Mouse (Mus musculus) liver, embryonic 15.5 days (tissue): ENCODE results near the gene Eif2b1. TPM values are rescaled to one million over a fixed set of nuclear protein-coding genes. Genes with fewer than 3 reads are reported as not detected.
"Not testable (repeated sequence)": the region's sequence is repeated elsewhere in the genome, so short reads cannot be mapped to it uniquely, and the experiment has no call there.

Experiments
- ATAC-seq: fragments of 200-750 bp; cut with Nextera tagmentation; 2 replicates; pipeline ENCODE4 v1.8.0; 2017; ENCODE audit warnings: moderate number of reproducible peaks, mild to moderate bottlenecking, moderate library complexity; ENCODE audit not compliant: insufficient read depth
- H3K27ac ChIP-seq: fragments of 300-500 bp; sonication (generic); replicated peaks from 2 replicates; pipeline ENCODE4 v1.5.1; 2015; ENCODE audit warnings: mild to moderate bottlenecking, inconsistent platforms
- H3K27me3 ChIP-seq: fragments of 300-500 bp; sonication (generic); 2 replicates; pipeline ENCODE4 v1.6.1; 2015; ENCODE audit warnings: mild to moderate bottlenecking, inconsistent platforms
- H3K36me3 ChIP-seq: fragments of 300-500 bp; sonication (generic); replicated peaks from 2 replicates; pipeline ENCODE4 v1.6.1; 2015; ENCODE audit warnings: moderate library complexity, mild to moderate bottlenecking, inconsistent platforms
- H3K4me1 ChIP-seq: fragments of 300-500 bp; sonication (generic); replicated peaks from 2 replicates; pipeline ENCODE4 v1.6.1; 2015; ENCODE audit warnings: inconsistent platforms
- H3K4me2 ChIP-seq: fragments of 300-500 bp; sonication (generic); 2 replicates; pipeline ENCODE4 v1.6.1; 2015; ENCODE audit warnings: moderate library complexity, mild to moderate bottlenecking, inconsistent platforms
- H3K4me3 ChIP-seq: fragments of 300-500 bp; sonication (generic); replicated peaks from 2 replicates; pipeline ENCODE4 v1.5.1; 2015; ENCODE audit warnings: mild to moderate bottlenecking, inconsistent platforms
- H3K9ac ChIP-seq: fragments of 300-500 bp; sonication (generic); 2 replicates; pipeline ENCODE4 v1.6.1; 2015; ENCODE audit warnings: moderate library complexity, mild to moderate bottlenecking, inconsistent platforms
- H3K9me3 ChIP-seq: fragments of 300-500 bp; sonication (generic); replicated peaks from 2 replicates; pipeline ENCODE4 v1.6.1; 2016; ENCODE audit warnings: inconsistent platforms
- WGBS: fragments of 180-500 bp; shearing (Covaris S2); methylation state at CpG from one replicate; pipeline ENCODE4 v1.1.7; 2015; ENCODE audit warnings: mixed read lengths; ENCODE audit not compliant: insufficient replicate concordance; 5-methylcytosine and 5-hydroxymethylcytosine counted together
- polyA plus RNA-seq: library from polyadenylated mRNA; unstranded; fragments of >200 nt; fragmentation: Nextera tagmentation; extraction: Ambion mirVana; gene quantifications from 2 replicates; pipeline ENCODE4 v1.2.1, GENCODE M21; 2015

Eif2b1 gene
- 39.0 and 41.5 TPM in 2 replicates for polyA plus RNA-seq

GRCm38 (mm10) chr5:124578633-124579317 lies at the start of gene Eif2b1, which contains the start of gene Gtf2h3:
Gene Eif2b1 (minus strand): TSS chr5:124579131.
Gene Gtf2h3 (plus strand): TSS chr5:124579140.
- peak within 1 kb of the TSS; percentile 73 for H3K4me3 ChIP-seq

GRCm38 (mm10) chr5:124624291-124624690 lies 45.4 kb upstream of the Eif2b1 start:
- WGBS: 77% methylated on average over 9 of the region's 9 CpGs
- H3K27me3 ChIP-seq: no peaks in the 10 kb centered on the region
- no peak overlapping the region for H3K4me2 ChIP-seq
- no peak overlapping the region for H3K27ac ChIP-seq
- H3K9me3 ChIP-seq: no peaks in the 10 kb centered on the region
- no peak overlapping the region for H3K9ac ChIP-seq
- no peak for ATAC-seq
- no peak overlapping the region for H3K4me3 ChIP-seq
- peaks cover 10% of the 10 kb centered on the region for H3K4me1 ChIP-seq
- H3K36me3 ChIP-seq: no peaks in the 10 kb centered on the region

More at GRCm38 (mm10) chr5:124578633-124579317, at the start of gene Eif2b1, which contains the start of gene Gtf2h3:
- Histone ChIP-seq H3K4me1 (peaks cover 31% of the 10 kb centered on the region), H3K4me2 (peak within 1 kb of the TSS; percentile 76), H3K9ac (peak within 1 kb of the TSS; percentile 62), H3K27ac (peak within 1 kb of the TSS; percentile 36; the same call in 1 of the 2 replicates), H3K27me3 (no peaks in the 10 kb centered on the region), H3K9me3 (no peaks in the 10 kb centered on the region), H3K36me3 (peaks cover 42% of the 10 kb centered on the region)
- WGBS: 1% methylated on average over 51 of the region's 51 CpGs
- peak; percentile 87 for ATAC-seq

GRCm38 (mm10) chr5:124622890-124623289 lies 44.0 kb upstream of the Eif2b1 start:
- Histone ChIP-seq H3K27ac (no peak overlapping the region), H3K4me2 (no peak overlapping the region), H3K4me3 (no peak overlapping the region), H3K9ac (no peak overlapping the region), H3K9me3 (no peaks in the 10 kb centered on the region), H3K4me1 (peaks cover 2% of the 10 kb centered on the region), H3K36me3 (no peaks in the 10 kb centered on the region), H3K27me3 (no peaks in the 10 kb centered on the region)
- ATAC-seq: no peak
- WGBS: 60% methylated on average over 15 of the region's 15 CpGs

- Histone ChIP-seq H3K36me3 (no peaks in the 10 kb centered on the region), H3K27ac (no peak overlapping the region), H3K9me3 (no peaks in the 10 kb centered on the region), H3K9ac (no peak overlapping the region), H3K27me3 (no peaks in the 10 kb centered on the region), H3K4me2 (no peak overlapping the region), H3K4me3 (no peak overlapping the region), H3K4me1 (no peaks in the 10 kb centered on the region)
- WGBS: 59% methylated on average over 13 of the region's 13 CpGs
- ATAC-seq: no peak
These were observed 42.4 kb upstream of the Eif2b1 start for GRCm38 (mm10) chr5:124621362-124621761.

- ATAC-seq: no peak
- H3K9me3 ChIP-seq: no peaks in the 10 kb centered on the region
- no peak overlapping the region for H3K27ac ChIP-seq
- no peaks in the 10 kb centered on the region for H3K36me3 ChIP-seq
- H3K4me1 ChIP-seq: no peaks in the 10 kb centered on the region
- H3K27me3 ChIP-seq: no peaks in the 10 kb centered on the region
- no peak overlapping the region for H3K4me3 ChIP-seq
- 75% methylated on average over 10 of the region's 10 CpGs for WGBS
- no peak overlapping the region for H3K9ac ChIP-seq
- no peak overlapping the region for H3K4me2 ChIP-seq
These were observed 39.8 kb upstream of the Eif2b1 start for GRCm38 (mm10) chr5:124618711-124619110.

GRCm38 (mm10) chr5:124614709-124615108 lies 35.8 kb upstream of the Eif2b1 start:
- no peak for ATAC-seq
- WGBS: 36% methylated on average over 11 of the region's 11 CpGs
- H3K27ac ChIP-seq: no peak overlapping the region
- no peaks in the 10 kb centered on the region for H3K27me3 ChIP-seq
- H3K4me3 ChIP-seq: no peak overlapping the region
- H3K36me3 ChIP-seq: no peaks in the 10 kb centered on the region
- no peak overlapping the region for H3K9ac ChIP-seq
- no peaks in the 10 kb centered on the region for H3K9me3 ChIP-seq
- H3K4me1 ChIP-seq: no peaks in the 10 kb centered on the region
- no peak overlapping the region for H3K4me2 ChIP-seq

- 0 out of 2 replicates have a peak, but pooled peaks have one; percentile 22 for ATAC-seq
These were observed 32.0 kb upstream of the Eif2b1 start for GRCm38 (mm10) chr5:124610965-124611364.

GRCm38 (mm10) chr5:124605041-124605622 lies 26.2 kb upstream of the Eif2b1 start:
- Histone ChIP-seq H3K9me3 (no peaks in the 10 kb centered on the region), H3K9ac (no peak overlapping the region), H3K4me3 (no peak overlapping the region), H3K27ac (peak overlapping the region; percentile 45; the same call in 1 of the 2 replicates), H3K36me3 (no peaks in the 10 kb centered on the region), H3K27me3 (0 out of 2 replicates have a peak, but pooled peaks cover 4% of the 10 kb centered on the region), H3K4me1 (0 out of 2 replicates have a peak, but pooled peaks cover 4% of the 10 kb centered on the region), H3K4me2 (no peak overlapping the region)
- whole genome bisulfite sequencing: 64% methylated on average over 17 of the region's 17 CpGs
- peak; percentile 83 for ATAC-seq

More at GRCm38 (mm10) chr5:124610965-124611364, 32.0 kb upstream of the Eif2b1 start:
- no peaks in the 10 kb centered on the region for H3K9me3 ChIP-seq
- H3K4me2 ChIP-seq: no peak overlapping the region
- no peak overlapping the region for H3K4me3 ChIP-seq
- 0 out of 2 replicates have a peak, but pooled peaks cover under 1% of the 10 kb centered on the region for H3K4me1 ChIP-seq
- H3K36me3 ChIP-seq: no peaks in the 10 kb centered on the region
- WGBS: 56% methylated on average over 10 of the region's 10 CpGs
- H3K9ac ChIP-seq: no peak overlapping the region
- H3K27me3 ChIP-seq: 0 out of 2 replicates have a peak, but pooled peaks cover 4% of the 10 kb centered on the region
- H3K27ac ChIP-seq: no peak overlapping the region

- Histone ChIP-seq H3K9me3 (no peaks in the 10 kb centered on the region), H3K4me1 (0 out of 2 replicates have a peak, but pooled peaks cover 4% of the 10 kb centered on the region), H3K36me3 (no peaks in the 10 kb centered on the region), H3K27me3 (0 out of 2 replicates have a peak, but pooled peaks cover 4% of the 10 kb centered on the region), H3K9ac (no peak overlapping the region), H3K4me2 (no peak overlapping the region), H3K4me3 (no peak overlapping the region), H3K27ac (peak overlapping the region; percentile 45; the same call in 1 of the 2 replicates)
- WGBS: 56% methylated on average over 4 of the region's 4 CpGs
- no peak for ATAC-seq
These were observed 25.4 kb upstream of the Eif2b1 start for GRCm38 (mm10) chr5:124604296-124604695.

GRCm38 (mm10) chr5:124602349-124602748 lies 23.4 kb upstream of the Eif2b1 start:
- no peaks in the 10 kb centered on the region for H3K27me3 ChIP-seq
- H3K4me2 ChIP-seq: no peak overlapping the region
- ATAC-seq: no peak
- H3K9me3 ChIP-seq: no peaks in the 10 kb centered on the region
- H3K4me3 ChIP-seq: no peak overlapping the region
- WGBS: 40% methylated on average over 5 of the region's 5 CpGs
- peaks cover 16% of the 10 kb centered on the region for H3K4me1 ChIP-seq
- no peak overlapping the region for H3K9ac ChIP-seq
- H3K36me3 ChIP-seq: no peaks in the 10 kb centered on the region
- H3K27ac ChIP-seq: no peak overlapping the region

- H3K4me1 ChIP-seq: peaks cover 12% of the 10 kb centered on the region
- H3K36me3 ChIP-seq, H3K9ac ChIP-seq, H3K27me3 ChIP-seq, H3K27ac ChIP-seq, H3K4me2 ChIP-seq, H3K4me3 ChIP-seq, ATAC-seq, H3K9me3 ChIP-seq: not testable (repeated sequence)
- WGBS: 27% methylated on average over 8 of the region's 8 CpGs
These were observed 20.8 kb upstream of the Eif2b1 start for GRCm38 (mm10) chr5:124599726-124600125.
